Mouse (Mus musculus): ENCODE data around the gene Slc35e3. TPM values are rescaled to one million over a fixed set of nuclear protein-coding genes. Genes with fewer than 3 reads are reported as not detected.

Gene Slc35e3
- polyA plus RNA-seq, 1 experiment from 2014 or later: 17.5 TPM

DNA sequence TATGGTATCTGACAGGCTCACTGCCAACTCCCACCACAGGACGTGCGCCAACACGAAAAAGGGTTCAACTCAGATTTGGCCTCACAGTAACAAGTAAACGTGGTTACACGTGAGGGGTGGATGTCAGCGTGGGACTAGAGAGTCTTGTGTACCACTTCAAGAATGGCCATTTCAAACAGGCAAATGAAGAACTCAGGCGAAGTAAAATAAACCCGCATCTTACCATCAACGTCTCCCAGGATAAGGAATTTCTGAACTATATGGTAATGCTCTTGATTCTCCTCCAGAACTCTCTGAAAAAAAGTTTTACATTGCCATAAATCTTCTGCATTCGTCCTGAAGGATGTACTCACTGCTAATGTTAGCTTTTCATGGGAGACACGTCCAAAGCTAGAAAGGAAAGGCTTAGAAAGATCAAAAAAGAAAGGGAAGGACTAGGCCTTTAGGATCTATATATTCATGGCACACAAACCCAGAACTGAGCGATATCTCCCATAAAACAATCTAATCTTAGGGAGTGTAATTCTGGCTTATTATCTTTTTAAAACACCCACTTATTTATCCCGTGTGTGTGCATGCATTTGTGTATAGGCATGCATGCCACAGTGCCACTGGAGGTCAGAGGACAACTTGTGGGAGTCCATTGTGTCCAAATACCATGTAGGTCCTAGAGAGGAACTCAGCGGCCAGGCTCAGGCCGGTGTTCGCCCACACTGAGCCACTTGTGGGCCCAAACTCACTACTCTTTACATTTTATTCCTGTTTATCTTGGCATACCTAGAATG lies 20.1 kb upstream of the Slc35e3 start:
- Histone ChIP-seq H3K9me3 (no peaks in the 10 kb centered on the region), H3K27me3 (no peaks in the 10 kb centered on the region), H3K4me2 (no peak overlapping the region), H3K4me1 (no peaks in the 10 kb centered on the region), H3K4me3 (no peak overlapping the region), H3K36me3 (peaks cover 80% of the 10 kb centered on the region), H3K27ac (no peak overlapping the region), H3K9ac (no peak overlapping the region)
- WGBS: 86% methylated on average over 16 of the region's 16 CpGs
- ATAC-seq (ENCODE audit: borderline replicate concordance, extremely low read depth, low FRiP score, low TSS enrichment): no peak

DNA sequence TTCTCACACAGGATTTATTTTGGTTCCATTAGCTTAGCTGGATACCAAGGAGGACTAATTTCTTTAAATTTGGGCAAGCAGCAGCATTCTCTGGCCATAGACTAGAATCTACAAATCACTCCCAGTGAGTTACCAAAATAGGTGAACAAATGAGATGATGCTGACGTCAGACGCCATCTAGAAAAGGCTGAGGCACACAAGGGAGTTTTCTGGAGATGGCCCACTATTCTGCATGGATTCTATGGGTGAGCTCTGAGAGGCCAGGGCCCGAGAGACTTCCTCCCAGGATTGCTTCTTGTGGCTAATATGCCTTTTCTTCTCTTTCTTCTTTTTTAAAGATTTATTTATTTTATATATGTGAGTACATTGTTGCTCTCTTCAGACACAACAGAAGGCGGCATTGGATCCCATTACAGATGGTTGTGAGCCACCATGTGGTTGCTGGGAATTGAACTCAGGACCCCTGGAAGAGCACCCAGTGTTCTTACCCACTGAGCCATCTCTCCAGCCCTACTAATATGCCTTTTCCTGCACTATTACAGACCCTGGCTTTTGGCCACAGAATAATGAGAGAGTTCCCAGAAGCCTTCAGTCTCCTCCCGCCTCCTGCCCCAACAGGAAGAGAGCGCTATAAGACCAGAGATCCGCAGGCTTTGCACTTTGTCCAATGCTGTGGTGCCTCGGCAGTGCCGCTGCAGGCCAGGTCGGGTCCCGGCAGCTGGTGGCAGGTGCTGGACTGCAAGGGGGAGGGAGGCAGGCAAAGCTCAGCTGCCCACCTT lies 19.1 kb upstream of the Slc35e3 start:
- Histone ChIP-seq H3K9ac (no peak overlapping the region), H3K4me2 (no peak overlapping the region), H3K4me1 (no peaks in the 10 kb centered on the region), H3K4me3 (no peak overlapping the region), H3K27ac (no peak overlapping the region), H3K9me3 (no peaks in the 10 kb centered on the region), H3K27me3 (no peaks in the 10 kb centered on the region), H3K36me3 (peaks cover 80% of the 10 kb centered on the region)
- 92% methylated on average over 11 of the region's 11 CpGs for WGBS
- ATAC-seq (ENCODE audit: borderline replicate concordance, extremely low read depth, low FRiP score, low TSS enrichment): no peak

DNA sequence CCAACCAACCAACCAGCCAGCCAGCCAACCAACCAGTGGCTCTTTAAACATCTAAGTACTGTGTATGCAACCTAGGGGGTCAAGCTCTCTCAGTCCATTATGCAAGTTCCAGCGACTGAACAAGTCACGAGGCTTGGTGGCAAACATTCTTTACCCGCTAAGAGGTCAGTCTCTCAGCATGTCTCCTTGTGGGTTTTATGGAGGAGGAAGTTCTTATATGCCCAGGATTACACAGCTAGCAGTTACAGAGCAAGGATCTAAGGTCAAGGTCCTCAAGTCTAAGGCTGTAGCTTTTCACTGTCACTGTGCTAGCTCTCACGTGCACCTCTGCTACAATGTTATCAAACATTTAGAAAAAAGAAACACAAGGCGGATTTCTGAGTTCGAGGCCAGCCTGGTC lies 18.4 kb upstream of the Slc35e3 start:
- 89% methylated on average over 6 of the region's 6 CpGs for WGBS
- Histone ChIP-seq H3K27ac (no peak overlapping the region), H3K9me3 (no peaks in the 10 kb centered on the region), H3K36me3 (peaks cover 79% of the 10 kb centered on the region), H3K4me1 (no peaks in the 10 kb centered on the region), H3K4me2 (no peak overlapping the region), H3K4me3 (no peak overlapping the region), H3K27me3 (no peaks in the 10 kb centered on the region), H3K9ac (no peak overlapping the region)
- ATAC-seq (ENCODE audit: borderline replicate concordance, extremely low read depth, low FRiP score, low TSS enrichment): no peak

DNA sequence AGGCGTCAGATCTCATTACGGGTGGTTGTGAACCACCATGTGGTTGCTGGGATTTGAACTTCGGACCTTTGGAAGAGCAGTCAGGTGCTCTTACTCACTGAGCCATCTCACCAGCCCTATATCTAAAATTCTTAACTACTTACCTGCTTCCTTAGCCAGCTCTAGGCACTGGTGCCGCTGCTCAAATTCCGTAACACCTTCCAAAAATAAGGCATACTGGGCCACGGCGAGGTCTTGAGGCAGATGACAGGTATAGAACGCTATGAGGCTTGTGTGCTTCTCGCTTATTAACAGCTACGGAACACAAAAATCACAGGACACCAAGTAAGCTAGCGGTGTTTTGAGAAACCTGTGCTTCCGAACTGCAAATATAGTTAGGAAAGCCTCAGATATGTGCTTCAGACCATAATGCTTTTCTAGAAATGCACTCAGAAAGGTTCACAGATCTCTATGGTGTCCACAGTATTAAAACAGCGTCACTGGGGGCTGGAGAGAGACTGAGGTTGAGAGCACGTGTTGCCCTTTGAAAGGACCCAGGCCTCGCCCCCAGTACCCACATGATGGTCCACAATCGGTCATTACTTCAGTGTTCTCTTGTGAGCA lies 17.5 kb upstream of the Slc35e3 start:
- H3K27me3 ChIP-seq: no peaks in the 10 kb centered on the region
- 96% methylated on average over 16 of the region's 16 CpGs for WGBS
- H3K4me1 ChIP-seq: no peaks in the 10 kb centered on the region

DNA sequence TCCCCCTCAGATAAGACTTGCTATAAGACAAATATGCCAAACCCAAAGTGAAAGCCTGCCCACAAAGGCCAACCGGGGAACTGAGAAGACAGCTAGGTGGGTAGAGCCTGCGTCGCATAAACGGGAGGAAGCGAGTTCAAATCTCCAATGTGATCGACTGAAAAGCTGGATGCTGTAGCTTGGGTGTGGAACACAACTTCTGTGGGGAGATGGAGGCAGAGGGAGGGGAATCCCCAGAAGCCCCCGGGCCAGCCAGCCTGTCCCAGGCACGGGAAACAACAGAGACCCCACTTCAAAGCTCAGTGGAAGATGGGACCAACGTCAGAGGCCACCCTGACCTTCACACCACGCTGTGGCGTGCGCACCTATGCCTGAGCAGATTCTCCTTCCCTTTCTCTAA lies 16.8 kb upstream of the Slc35e3 start:
- no peak overlapping the region for H3K27ac ChIP-seq
- H3K4me1 ChIP-seq: no peaks in the 10 kb centered on the region
- no peaks in the 10 kb centered on the region for H3K27me3 ChIP-seq
- 95% methylated on average over 12 of the region's 12 CpGs for WGBS
- ATAC-seq (ENCODE audit: borderline replicate concordance, extremely low read depth, low FRiP score, low TSS enrichment): no peak
- no peak overlapping the region for H3K4me2 ChIP-seq
- no peak overlapping the region for H3K4me3 ChIP-seq
- H3K9me3 ChIP-seq: no peaks in the 10 kb centered on the region
- peaks cover 86% of the 10 kb centered on the region for H3K36me3 ChIP-seq
- H3K9ac ChIP-seq: no peak overlapping the region

More for the DNA sequence above, 17.5 kb upstream of the Slc35e3 start:
- H3K27ac ChIP-seq: no peak overlapping the region
- H3K36me3 ChIP-seq: peaks cover 86% of the 10 kb centered on the region
- no peak overlapping the region for H3K4me2 ChIP-seq
- H3K9ac ChIP-seq: no peak overlapping the region
- no peaks in the 10 kb centered on the region for H3K9me3 ChIP-seq
- no peak for ATAC-seq (ENCODE audit: borderline replicate concordance, extremely low read depth, low FRiP score, low TSS enrichment)
- H3K4me3 ChIP-seq: no peak overlapping the region

DNA sequence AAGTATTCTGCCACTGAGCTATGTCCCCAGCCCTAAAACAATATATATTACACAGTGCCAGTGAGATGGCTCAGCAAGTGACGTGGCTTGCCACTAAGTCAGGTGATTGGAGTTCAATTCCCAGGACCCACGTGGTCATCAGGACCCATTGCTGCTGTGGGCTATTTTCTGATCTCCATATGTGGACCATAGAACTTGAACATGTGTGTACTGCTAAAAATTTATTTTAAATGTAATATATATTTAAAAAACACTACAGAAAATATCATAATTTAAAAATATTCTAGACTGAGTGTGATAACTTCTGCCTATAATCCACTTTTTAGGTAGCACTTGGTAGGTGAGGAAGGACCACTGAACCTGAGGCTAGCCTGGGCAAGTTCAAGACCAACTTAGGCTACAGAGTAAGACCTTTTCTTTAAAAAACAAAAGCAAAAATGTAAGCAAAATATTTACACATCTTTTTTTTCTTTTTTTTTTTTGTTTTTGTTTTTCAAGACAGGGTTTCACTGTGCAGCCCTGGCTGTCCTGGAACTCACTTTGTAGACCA lies 16.2 kb upstream of the Slc35e3 start:
- no peaks in the 10 kb centered on the region for H3K4me1 ChIP-seq
- H3K27me3 ChIP-seq: no peaks in the 10 kb centered on the region
- no peak overlapping the region for H3K27ac ChIP-seq
- H3K4me2 ChIP-seq: no peak overlapping the region
- H3K36me3 ChIP-seq: peaks cover 87% of the 10 kb centered on the region
- H3K9me3 ChIP-seq: no peaks in the 10 kb centered on the region
- WGBS: 90% methylated on average over 2 of the region's 2 CpGs
- no peak for ATAC-seq (ENCODE audit: borderline replicate concordance, extremely low read depth, low FRiP score, low TSS enrichment)
- no peak overlapping the region for H3K9ac ChIP-seq
- no peak overlapping the region for H3K4me3 ChIP-seq

DNA sequence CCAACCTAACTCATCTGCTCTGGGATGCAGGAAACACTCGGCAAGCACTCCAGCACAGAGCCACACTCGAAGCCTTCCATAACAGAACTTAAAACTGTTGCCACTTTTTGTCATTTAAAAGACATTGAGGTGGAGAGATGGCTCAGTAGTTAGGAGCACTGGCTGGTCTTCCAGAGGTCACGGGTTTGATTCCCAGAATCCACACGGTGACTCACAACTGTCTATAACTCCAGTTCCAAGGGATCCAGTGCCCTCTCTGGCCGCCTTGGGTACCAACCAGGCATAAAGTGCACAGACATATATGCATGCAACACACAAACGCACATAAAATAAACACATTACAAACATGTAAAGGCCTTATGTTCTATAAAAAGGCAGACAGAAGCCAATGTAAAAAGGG lies 15.4 kb upstream of the Slc35e3 start:
- ATAC-seq (ENCODE audit: borderline replicate concordance, extremely low read depth, low FRiP score, low TSS enrichment): no peak
- Histone ChIP-seq H3K27me3 (no peaks in the 10 kb centered on the region), H3K9ac (no peak overlapping the region), H3K4me2 (no peak overlapping the region), H3K4me3 (no peak overlapping the region), H3K4me1 (no peaks in the 10 kb centered on the region), H3K27ac (no peak overlapping the region), H3K36me3 (peaks cover 93% of the 10 kb centered on the region), H3K9me3 (no peaks in the 10 kb centered on the region)
- WGBS: 88% methylated on average over 6 of the region's 6 CpGs

DNA sequence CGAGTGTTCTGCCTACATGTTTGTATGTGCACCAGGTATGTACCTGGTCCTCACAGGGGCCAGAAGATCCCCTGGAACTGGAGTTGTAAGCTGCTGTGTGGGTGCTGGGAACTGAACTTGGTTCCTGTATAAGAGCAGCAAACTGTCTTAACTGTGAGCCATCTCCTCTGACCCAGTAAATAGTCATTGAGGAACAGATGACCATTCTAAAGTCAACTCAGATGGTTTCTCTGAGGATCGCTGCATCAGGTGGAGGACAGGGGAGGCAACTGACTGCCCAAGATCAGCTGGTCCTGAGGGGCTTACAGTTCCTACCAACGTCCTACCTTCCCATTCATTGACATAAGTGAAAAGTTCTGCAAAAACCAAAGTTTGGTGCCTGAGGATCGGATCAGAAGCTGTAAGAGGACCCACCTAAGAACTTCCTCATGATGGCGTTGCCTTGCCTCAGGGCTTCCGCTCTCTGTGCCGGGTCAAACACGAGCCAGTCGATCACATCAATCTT lies 14.7 kb upstream of the Slc35e3 start:
- no peaks in the 10 kb centered on the region for H3K4me1 ChIP-seq
- H3K27ac ChIP-seq: no peak overlapping the region
- no peaks in the 10 kb centered on the region for H3K27me3 ChIP-seq
- WGBS: 95% methylated on average over 9 of the region's 9 CpGs
- peaks cover 93% of the 10 kb centered on the region for H3K36me3 ChIP-seq
- no peak overlapping the region for H3K4me3 ChIP-seq
- no peak for ATAC-seq (ENCODE audit: borderline replicate concordance, extremely low read depth, low FRiP score, low TSS enrichment)
- no peaks in the 10 kb centered on the region for H3K9me3 ChIP-seq
- H3K9ac ChIP-seq: no peak overlapping the region
- H3K4me2 ChIP-seq: no peak overlapping the region

DNA sequence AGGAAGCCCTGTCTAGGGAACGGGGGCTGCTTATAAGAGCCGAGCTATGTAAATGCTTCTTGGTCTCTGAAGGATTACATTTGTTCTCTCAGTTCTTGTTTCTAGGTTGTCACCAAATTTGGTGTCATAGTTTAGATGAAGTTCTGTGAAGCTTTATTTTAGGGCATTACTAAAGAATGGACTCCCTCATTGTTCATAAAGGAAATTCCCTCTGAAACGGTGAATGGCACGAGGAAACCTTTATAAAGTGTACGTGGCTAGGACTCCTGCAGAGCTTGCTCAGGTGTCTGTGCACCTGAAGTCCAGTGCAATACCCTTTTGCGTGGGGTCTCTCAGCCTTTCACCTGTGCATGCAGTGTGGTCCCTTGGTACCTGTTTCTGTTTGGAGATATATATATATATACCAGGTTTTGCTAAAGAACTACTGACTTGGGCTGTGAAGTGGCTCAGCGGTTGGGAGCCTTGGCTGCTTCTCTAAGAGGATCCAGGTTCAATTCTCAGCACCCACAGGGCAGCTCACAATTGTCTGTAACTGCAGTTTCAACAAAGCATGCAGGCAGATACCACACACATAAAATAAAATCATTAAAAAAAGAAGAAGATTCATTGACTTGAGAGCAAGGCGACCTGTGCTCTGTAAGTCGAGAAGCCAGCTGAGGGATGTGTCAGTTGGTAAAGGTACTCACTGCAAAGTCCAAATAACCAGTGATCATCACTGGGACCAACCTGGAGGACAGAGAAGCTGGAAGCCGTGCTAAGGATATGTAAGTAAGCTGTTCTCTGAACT lies 13.9 kb upstream of the Slc35e3 start:
- Histone ChIP-seq H3K4me1 (no peaks in the 10 kb centered on the region), H3K27me3 (no peaks in the 10 kb centered on the region), H3K4me2 (no peak overlapping the region), H3K36me3 (peaks cover 93% of the 10 kb centered on the region), H3K4me3 (no peak overlapping the region), H3K27ac (no peak overlapping the region), H3K9ac (no peak overlapping the region), H3K9me3 (no peaks in the 10 kb centered on the region)
- 91% methylated on average over 10 of the region's 10 CpGs for WGBS
- ATAC-seq (ENCODE audit: borderline replicate concordance, extremely low read depth, low FRiP score, low TSS enrichment): no peak

DNA sequence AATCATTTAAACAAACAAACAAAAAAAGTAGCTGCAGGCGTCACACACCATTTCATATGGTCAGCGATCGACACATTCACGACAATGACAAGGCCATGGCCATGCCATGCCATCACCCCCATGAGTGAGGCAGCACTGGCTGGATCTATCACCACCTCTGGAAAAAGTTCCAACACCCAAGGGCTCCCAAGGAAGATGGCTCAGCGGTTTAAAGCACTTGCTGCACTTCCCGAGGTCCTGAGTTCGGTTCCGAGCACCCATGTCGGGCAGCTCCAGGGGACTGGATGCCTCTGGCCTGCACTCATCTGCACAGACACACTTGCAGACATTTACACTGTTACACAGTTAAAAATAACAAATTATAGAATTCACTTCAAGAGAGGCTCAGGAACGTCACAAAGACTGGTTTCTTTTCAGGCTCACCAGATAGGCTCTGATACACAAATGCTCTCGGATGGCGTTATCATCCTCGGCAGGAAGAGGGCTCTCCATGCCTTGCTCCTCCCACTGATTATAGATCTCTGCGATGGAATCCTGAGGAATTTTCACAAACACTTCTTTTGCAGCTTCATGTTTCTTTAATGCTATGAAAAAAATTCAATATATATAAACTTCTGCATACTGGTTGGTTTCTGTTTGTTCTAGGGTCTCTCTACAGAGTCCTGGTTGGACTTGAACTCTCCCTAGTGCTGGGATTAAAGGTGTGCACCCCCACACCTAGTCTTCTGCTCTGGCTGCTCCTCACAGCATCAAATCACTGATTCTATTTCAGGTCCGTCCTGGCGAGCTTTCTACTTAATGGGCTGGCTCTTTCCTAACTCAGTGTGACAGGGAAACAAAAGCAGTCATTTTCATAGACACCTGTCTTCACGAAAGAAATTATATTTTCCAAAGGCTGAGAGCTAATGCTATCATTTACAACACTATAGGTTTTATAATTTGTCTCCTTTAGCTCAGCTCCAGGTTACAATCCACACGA lies 12.9 kb upstream of the Slc35e3 start:
- no peak for ATAC-seq (ENCODE audit: borderline replicate concordance, extremely low read depth, low FRiP score, low TSS enrichment)
- no peaks in the 10 kb centered on the region for H3K4me1 ChIP-seq
- H3K4me2 ChIP-seq: no peak overlapping the region
- no peaks in the 10 kb centered on the region for H3K9me3 ChIP-seq
- no peak overlapping the region for H3K9ac ChIP-seq
- no peaks in the 10 kb centered on the region for H3K27me3 ChIP-seq
- no peak overlapping the region for H3K4me3 ChIP-seq
- no peak overlapping the region for H3K27ac ChIP-seq
- 84% methylated on average over 18 of the region's 18 CpGs for WGBS
- peaks cover 92% of the 10 kb centered on the region for H3K36me3 ChIP-seq
